Mouse (Mus musculus) telencephalon, adult 2 months (tissue): Measurements from ENCODE around the gene Polg2.
"Not testable (repeated sequence)": the region's sequence is repeated elsewhere in the genome, so short reads cannot be mapped to it uniquely, and the experiment has no call there.

Experiments used
- DNase-seq: peaks from one replicate; pipeline ENCODE4 v3.0.0-alpha.2; 2011; ENCODE audit warnings: low read depth, low spot score

Gene Polg2

DNA sequence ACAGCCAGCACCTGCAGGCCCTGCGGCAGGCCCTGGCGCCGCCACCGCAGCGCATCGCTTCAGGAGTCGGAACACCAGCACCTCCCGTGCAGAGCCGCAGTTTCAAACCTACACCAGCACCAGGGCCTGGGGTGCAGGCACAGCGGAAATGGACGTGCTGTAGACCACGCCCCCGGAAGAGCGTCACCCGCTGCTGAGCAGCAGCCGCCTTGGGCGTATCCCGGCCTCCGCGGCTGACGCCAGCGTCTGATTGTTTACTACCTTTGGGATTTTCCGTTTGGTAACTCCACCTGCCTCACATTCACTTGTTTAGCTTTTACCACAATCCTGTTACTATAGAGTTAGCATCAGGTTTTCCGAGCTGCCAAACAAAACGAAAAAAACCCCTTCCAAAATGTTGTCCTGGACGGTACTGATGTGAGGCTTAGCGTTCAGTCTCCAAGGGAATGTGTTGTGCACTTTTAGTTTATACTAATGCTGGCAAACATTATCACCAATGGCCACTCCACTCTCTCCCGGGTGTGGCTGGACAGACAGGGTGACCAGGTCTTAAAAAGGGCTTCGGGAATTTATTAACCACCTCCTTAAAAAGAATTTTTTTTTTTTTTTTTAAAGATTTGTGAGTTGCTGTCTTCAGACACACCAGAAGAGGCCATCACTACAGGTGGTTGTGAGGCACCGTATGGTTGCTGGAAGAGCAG lies at the start of gene Polg2:
Polg2 (minus strand) TSS at position 150 of the 701 bp plus-strand sequence.
- DNase-seq = peak; percentile 90

DNA sequence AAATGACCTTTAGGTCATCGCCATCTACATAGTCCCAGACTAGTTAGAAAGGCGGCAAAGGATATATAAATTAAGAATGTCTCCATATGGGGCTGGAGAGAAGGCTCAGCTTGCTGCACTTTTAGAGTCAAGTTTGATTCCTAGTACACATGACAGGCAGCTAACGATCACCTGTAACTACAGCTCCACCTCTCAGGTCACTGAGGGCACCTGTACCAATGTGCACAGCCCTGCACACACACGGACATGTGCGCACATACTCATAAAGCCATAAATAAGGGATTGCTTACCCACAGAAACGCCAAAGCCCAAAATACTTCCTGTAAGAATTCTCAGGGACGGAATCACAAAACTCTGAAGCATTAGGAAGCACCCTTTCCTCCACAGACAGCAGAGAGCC lies 48.7 kb upstream of the Polg2 start:
- DNase-seq = no peak

DNA sequence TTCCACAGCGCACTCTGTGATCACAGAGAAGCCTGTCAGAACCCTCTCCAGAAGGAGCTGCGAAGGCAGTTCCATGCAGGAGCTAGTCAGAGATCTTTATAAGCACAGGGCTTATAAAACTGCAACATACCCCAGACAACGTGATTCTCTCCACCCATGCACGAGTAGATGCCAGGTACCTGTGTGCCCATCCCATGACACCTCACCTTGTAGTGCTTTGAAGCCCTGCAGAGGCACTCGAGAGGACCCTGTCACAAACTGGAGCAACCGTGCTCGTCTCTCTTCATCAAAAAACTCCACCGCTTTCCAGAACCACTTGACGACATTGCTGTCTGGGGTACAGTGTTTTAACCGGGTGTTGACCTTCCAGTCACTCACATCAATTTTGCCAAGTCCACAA lies 45.1 kb upstream of the Polg2 start:
- no peak for DNase-seq

- DNase-seq = no peak
Measured at GRCm38 (mm10) chr11:106823741-106824140, 44.4 kb upstream of the Polg2 start.

GRCm38 (mm10) chr11:106822911-106823310 lies 43.6 kb upstream of the Polg2 start:
- peak; percentile 87 for DNase-seq

DNA sequence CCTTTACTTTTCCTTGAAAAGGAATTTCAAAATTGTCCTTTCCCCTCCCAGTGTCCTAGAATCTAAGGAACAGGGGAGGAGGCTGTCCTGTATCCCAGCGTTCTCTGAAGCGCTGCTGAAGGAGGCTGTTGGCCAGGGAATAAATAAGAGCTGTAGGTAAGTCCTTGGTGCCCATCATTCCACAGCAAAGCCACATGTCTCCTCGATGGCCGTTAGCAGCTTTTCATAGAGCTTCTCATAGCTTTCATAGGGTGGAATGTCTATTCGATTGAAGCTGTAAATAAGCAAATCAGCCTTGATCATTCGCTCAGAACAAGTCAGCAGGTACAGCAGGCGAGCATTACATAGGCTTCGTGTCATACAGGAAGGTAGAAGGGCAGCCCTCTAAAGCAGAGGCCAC lies 43.2 kb upstream of the Polg2 start:
- no peak for DNase-seq

DNA sequence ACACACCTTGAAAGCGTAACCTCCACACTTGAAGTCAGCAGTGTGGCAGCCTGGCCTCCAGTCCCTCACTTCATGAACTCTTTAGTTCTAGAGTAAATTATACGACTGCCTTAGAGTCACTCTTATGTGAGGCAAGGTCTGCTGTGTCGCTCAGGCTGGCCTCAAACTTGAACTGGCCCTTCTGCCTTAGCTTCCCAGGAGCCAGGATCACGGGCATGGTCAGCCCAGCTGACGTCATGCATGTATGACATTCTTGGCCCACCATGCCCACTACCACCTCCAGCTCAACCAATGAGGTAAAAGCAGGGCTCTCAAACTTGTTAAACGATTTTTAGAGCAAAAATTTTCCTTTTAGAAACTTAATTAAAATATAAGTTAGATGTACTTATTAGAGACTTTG lies 42.1 kb upstream of the Polg2 start:
- DNase-seq = no peak

- no peak for DNase-seq
Measured at GRCm38 (mm10) chr11:106820972-106821371, 41.6 kb upstream of the Polg2 start.

GRCm38 (mm10) chr11:106820252-106820651 lies 40.9 kb upstream of the Polg2 start:
- no peak for DNase-seq

DNA sequence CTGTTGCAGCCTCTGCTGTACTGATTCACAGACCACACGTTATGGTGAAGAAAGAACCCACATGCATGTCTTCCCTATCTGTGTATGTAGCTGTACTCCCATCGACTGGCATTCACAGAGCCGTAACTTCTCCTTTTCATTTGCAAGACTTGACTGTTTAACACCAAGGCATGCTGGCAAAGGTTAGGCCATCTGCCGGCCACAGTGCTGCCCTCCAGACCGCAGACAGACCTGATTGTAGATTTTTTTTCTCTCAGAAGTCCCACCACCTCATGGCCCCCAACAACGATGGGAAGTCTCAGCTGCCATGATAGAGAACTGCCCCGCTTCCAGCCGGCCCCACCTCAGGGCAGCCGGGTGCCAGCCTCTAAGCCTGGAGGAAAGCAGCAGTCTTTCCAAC lies 40.3 kb upstream of the Polg2 start:
- no peak for DNase-seq

DNA sequence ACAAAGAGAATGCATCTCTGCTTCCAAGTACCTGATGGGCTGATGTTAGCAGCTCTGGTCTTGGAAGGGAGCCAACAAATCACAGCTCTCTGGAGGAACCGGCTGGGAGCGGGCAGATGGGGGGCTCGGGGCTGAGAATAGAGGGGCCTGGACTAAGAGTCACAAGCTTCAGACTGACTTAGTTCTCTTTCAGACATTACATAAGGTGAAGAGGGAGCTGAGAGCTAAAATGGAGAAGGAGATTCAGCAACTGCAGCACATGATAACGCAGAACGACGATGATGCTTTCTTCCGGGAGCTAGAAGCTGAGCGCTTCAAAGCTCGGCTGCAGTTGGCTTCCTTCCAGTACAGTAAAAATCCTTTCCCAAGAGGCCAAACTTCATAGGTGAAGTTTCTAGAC lies 39.0 kb upstream of the Polg2 start:
- DNase-seq = no peak

DNA sequence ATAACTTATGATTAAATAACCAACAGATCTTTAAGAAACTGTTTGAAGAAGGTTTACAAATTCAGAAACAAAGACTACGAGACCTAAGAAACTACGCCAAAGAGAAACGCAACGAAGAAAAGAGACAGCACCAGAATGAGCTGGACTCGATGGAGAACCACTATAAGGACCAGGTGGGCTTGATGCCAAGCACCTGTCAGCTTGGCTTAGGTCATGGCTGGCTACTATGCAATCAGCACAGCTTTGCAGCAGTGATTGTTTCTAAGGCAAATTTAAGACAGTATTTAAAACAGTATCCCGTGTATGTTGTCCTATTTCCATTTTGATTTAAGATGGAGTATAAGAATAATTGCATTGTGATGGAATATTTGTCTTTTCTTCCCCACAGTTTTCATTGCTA lies 38.5 kb upstream of the Polg2 start:
- DNase-seq = no peak

GRCm38 (mm10) chr11:106817156-106817555 lies 37.8 kb upstream of the Polg2 start:
- DNase-seq = no peak

DNA sequence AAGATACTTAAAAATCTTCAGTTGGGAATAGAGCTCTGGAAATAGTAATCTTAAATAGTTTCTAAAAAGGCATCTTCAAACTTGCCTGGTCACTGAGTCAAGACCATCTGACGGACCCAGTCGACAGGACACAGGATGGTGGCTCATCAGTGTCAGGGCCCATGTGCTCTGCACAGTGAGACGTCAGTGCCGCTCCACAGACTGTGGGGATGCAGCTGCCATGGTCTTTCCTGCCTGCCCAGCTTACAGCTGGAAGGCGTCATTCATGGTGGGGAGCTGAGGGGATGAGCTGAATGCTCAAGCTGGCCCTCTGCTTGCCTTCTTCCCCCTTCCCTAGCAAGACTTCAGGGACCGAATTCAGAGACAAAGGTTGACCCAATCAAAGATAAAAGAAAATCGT lies 37.0 kb upstream of the Polg2 start:
- DNase-seq = no peak

DNA sequence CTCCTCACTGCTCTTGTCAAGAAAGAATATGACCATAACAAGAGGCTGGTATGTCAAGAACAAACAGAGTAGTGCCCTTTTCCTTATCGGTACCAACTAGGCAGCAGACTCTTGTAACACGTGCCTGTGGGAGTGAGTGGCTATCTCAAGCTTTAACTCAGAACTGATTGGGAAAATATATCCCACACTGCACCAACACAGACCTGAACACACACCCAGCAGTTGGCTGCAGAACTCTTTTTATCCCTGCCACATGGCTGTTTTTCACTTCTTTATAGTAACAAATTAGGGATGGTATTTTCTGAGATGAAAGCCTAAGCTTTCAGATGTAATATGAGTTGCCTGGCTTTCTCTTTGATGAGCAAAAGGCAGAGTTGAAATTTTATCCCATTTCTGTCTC lies 36.4 kb upstream of the Polg2 start:
- no peak for DNase-seq

DNA sequence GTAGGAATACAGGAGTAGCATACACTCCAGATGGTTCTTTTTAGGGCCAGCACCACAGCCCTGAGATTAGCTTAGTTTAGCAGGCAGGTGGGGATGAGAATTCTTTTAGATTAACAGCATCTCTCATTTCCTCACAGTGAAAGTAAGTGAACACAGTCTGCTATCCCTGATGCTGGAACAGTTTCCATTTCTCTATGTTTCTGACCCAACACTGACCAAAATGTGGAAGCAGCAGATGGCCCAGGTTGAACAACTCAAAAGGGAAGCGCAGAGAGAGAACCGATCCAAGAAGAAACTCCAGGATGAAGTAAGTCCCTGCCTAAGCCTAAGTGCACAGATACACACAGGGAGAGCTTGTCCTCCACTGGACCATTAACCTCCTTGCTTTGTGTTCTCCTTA lies 36.0 kb upstream of the Polg2 start:
- DNase-seq = no peak

GRCm38 (mm10) chr11:106814601-106815320 lies 35.4 kb upstream of the Polg2 start:
- DNase-seq = no peak

GRCm38 (mm10) chr11:106812410-106813136 lies 33.2 kb upstream of the Polg2 start:
- no peak for DNase-seq

DNA sequence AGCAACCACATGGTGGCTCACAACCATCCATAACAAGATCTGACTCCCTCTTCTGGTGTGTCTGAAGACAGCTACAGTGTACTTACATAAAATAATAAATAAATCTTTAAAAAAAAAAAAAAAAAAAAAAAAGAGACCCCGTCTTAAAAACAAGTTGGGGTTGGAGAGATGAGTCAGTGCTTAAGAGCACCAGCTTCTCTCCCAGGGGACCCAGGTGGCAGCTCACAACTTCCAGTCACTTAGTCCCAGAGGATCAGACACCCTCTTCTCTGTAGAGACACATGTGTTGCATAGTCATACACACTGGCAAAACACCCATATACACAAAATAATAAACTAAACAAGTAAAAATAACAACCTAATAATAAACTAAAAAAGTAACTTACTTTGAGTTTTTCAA lies 28.1 kb upstream of the Polg2 start:
- not testable (repeated sequence) for DNase-seq

GRCm38 (mm10) chr11:106802069-106802627 lies 22.8 kb upstream of the Polg2 start:
- no peak for DNase-seq

DNA sequence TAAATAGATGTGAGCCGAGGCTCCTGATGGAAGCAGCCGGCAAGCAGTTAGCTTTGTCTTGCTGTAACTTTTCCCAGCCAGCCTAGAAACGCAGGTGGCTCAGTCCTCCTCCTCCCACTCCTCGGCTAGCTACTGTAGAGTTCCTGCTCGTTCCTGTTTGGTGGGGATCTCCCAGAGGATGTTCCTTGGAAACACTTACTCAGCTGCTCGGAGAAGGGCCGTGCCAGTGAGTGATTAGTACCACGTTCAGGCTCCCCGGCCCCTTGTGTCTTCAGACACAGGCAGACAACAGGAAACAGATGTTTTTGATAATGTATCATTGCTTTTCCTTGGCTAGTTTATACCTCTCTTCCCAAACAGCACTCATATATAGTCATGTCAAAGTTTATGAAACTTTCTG lies 16.3 kb upstream of the Polg2 start:
- no peak for DNase-seq

GRCm38 (mm10) chr11:106793846-106794245 lies 14.5 kb upstream of the Polg2 start:
- DNase-seq = no peak
